Mouse (Mus musculus): ENCODE measurements at regions not wholly inside any gene's neighbourhood (a gene's known extent, or its start where the extent isn't known, plus 50 kb on each side); places are given as distances from the start of the nearest gene placed in this dataset.
A peak's percentile ranks its signal among the peaks of the same experiment; 100 is the strongest.
"Not testable (repeated sequence)": the region's sequence is repeated elsewhere in the genome, so short reads cannot be mapped to it uniquely, and the experiment has no call there.

DNA sequence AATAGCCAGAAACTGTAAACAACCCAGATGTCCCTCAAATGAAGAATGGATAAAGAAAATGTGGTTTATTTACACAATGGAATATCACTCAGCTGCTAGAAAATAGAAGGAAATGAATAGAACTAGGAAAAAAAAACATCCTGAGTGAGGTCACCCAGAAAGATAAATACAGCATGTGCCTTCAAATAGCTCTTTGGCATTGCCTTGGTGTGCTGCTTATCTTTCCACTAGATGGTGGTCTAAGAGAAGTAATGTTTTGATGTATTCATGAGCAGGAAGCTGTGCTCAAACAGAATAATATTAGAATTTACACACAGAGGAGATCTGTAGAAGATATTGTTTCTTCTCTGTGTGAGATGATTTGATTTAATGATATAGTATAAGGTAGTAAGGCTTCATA lies 78.8 kb downstream of the Zfp619 start:
- intact Hi-C loops (cut with DNase I) = no loop called here
- no peak for DNase-seq

GRCm38 (mm10) chr7:39613767-39614166 lies 96.2 kb downstream of the Zfp619 start:
- intact Hi-C loops (cut with DNase I) = no loop called here

DNA sequence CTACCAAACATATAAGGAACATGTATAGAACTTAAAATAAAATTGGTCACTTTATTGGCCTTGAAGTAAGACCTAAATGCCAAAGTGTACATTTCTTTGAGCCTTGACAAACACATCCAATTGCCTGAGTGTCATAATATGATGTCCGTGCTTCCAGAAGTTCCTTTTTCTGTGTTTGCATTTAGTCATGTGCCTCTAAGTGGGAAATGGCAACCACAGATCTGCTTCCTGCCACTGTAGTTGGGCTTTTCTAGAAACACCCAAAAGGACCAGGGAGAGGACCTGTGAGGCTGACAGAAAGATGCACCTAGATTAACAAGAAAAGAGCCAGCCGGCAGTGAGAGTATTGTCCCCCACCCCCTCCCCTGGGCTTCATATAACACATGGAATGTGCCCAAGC lies 97.5 kb downstream of the Zfp619 start:
- no peak for DNase-seq
- intact Hi-C loops (cut with DNase I) = no loop called here

More at GRCm38 (mm10) chr7:39613767-39614166, 96.2 kb downstream of the Zfp619 start:
- DNase-seq = no peak

GRCm38 (mm10) chr7:39621796-39622195 lies 104.2 kb downstream of the Zfp619 start:
- intact Hi-C loops (cut with DNase I) = no loop called here
- no peak for DNase-seq

- intact Hi-C loops (cut with DNase I) = no loop called here
- no peak for DNase-seq
Observed at GRCm38 (mm10) chr7:39632836-39633235, 115.3 kb downstream of the Zfp619 start.

DNA sequence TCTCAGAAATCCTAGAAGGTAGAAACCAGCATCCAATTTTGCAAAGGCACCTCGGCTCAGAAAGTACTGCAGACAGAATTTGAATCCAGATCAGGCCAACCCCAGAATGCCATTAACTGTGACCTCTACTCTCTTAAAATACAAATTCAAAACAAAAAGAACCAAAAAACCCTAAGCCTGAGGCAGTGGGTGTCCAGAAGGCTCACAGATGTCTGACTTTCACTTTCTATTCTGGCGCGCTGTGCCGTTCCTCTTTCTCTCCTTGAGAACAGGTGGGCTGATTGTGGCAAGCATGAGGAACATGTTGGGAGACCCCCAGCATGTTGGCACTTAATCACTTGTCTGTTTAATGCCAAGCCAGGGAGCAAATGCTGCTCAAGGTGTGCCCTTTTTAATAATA lies 124.8 kb downstream of the Zfp619 start:
- DNase-seq = no peak
- intact Hi-C loops (cut with DNase I) = no loop called here

- intact Hi-C loops (cut with DNase I) = no loop called here
- DNase-seq = no peak
Observed at GRCm38 (mm10) chr7:39643323-39643722, 125.8 kb downstream of the Zfp619 start.

GRCm38 (mm10) chr7:39650483-39651102 lies 133.0 kb downstream of the Zfp619 start:
- no peak for DNase-seq
- intact Hi-C loops (cut with DNase I) = no loop called here

- intact Hi-C loops (cut with DNase I) = no loop called here
- DNase-seq = no peak
Observed at GRCm38 (mm10) chr7:39654563-39655286, 137.2 kb downstream of the Zfp619 start.

DNA sequence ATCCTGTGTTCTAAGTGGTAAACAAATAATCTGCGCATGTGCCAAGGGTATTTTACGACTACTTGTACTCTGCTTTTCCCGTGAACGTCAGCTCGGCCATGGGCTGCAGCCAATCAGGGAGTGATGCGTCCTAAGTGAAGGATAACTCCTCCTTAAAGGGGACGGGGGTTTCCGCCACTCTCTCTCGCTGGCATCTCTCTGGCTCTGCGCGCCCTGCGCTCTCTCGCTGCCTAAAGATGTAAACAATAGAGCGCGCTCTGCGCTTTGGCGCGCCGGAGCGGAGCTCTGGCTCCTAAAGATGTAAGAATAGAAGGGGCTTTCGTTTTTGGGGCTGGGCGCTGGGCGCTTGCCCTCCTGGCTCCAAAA lies 137.7 kb downstream of the Zfp619 start:
- intact Hi-C loops (cut with DNase I) = not testable (repeated sequence)
- peak; percentile 8 to 24 for DNase-seq

DNA sequence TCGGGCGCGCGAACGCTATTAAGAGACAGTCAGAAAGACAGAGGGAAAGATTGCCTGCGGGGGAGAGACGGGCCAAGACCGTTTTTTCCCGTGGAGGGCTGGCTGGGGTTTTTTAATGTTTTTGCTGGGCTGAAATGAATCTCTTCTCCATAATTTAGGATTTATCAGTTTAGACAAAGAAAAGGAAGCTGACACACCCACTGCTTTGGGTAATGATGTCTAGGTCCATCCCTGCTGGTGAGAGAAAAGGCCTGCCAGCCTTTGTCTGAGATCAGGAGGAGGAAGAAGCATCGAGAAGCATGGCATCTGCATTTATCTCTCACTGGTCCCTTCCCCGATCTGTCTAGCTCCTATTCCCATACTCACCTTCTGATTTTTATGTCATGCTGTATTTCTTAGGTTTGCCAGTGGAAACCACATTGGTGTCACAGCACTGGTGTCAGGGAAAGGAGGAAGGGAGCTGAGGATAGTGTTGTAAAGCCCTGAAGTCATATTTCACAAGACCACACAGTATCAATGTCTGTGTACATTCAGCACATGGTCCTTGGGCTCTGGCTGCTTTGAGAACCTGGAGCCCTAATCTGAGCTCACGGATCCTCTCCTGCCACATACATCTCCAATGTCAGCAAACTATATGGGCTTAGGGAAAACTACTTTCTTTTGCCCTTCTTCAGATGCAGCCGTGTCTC lies 138.3 kb downstream of the Zfp619 start:
- intact Hi-C loops (cut with DNase I) = no loop called here

DNA sequence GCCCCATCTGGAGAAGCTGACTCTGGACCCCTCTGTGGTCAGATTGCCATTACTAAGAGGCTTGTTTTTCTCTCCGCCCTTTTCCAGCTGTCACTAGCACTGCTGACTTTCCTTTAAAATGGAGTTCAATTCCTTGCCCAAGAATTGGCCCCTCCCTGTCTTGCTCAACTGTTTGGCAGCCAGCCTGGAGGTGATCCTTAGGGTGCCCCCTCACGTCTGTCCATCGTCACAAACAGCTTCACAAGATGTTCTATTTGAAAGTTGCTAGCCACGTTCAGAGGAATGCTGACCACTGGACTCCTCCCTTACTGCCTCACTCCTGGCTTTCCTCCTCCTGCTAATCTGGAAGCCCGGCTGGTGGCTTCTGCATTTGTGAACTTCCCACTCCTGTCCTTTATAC lies 142.0 kb downstream of the Zfp619 start:
- intact Hi-C loops (cut with DNase I) = no loop called here
- DNase-seq = peak; percentile 18 to 23

More for the DNA sequence above, 138.3 kb downstream of the Zfp619 start:
- DNase-seq = no peak

GRCm38 (mm10) chr7:39675124-39675846 lies 157.7 kb downstream of the Zfp619 start:
- intact Hi-C loops (cut with DNase I) = no loop called here
- DNase-seq = no peak

DNA sequence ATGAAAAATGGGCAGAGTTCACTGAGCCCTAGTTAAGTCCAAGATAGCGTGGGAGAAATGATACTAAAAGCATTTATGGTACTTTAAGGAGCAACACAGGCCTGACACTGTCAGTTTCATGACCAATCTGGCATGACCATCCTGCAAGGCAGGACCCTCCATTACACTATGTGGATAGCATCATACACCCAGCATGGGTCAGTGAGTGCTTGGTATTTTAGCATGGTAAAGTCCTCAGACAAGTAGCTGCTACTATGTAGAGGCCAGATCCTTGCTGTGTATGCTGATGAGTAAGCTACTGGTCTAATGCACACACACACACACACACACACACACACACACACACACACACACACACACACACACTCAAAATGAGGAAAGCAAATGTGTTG lies 158.3 kb downstream of the Zfp619 start:
- intact Hi-C loops (cut with DNase I) = no loop called here
- DNase-seq = no peak

- DNase-seq = no peak
- intact Hi-C loops (cut with DNase I) = no loop called here
Observed at GRCm38 (mm10) chr7:39680411-39680810, 162.8 kb downstream of the Zfp619 start.

- intact Hi-C loops (cut with DNase I) = no loop called here
- DNase-seq = no peak
Observed at GRCm38 (mm10) chr7:39696589-39696988, 179.0 kb downstream of the Zfp619 start.

- DNase-seq = no peak
- intact Hi-C loops (cut with DNase I) = no loop called here
Observed at GRCm38 (mm10) chr7:39701506-39701905, 183.9 kb downstream of the Zfp619 start.

- intact Hi-C loops (cut with DNase I) = no loop called here
- DNase-seq = no peak
Observed at GRCm38 (mm10) chr7:39705118-39706095, 187.8 kb downstream of the Zfp619 start.

DNA sequence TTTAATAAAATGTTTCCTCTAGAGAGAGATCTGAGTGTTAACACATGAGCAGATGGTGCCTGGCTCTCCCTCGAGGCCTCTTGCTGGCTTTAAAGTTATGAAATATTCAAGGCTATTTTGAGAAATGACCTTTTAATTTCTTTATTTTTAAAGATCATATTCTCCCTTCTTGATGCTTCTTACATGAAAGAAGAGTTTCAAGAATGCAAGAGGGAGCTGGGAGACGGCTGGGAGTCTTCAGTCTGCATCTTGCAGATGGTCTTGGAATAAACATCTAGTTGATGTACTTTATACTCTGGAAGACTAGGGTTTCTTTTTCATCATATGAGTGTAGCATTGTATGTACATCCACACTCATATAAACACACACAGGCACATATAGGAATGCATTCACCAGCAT lies 189.0 kb downstream of the Zfp619 start:
- no peak for DNase-seq
- intact Hi-C loops (cut with DNase I) = no loop called here
